Mouse (Mus musculus) layer of hippocampus, adult 2 months (tissue): ENCODE measurements around the gene Epor. TPM values are rescaled to one million over a fixed set of nuclear protein-coding genes. Genes with fewer than 3 reads are reported as not detected.
A peak's percentile ranks its signal among the peaks of the same experiment; 100 is the strongest.

ENCODE experiments used
- DNase-seq, 2 experiments: peaks; one replicate each; pipeline ENCODE4 v3.0.0; 2022; ENCODE audit warnings: low spot score in 2 of 2
- H3K27ac ChIP-seq: fragments of 200-600 bp; 2 replicates; pipeline ENCODE4 v1.8.1; 2022
- H3K4me3 ChIP-seq: fragments of 200-600 bp; 2 replicates; pipeline ENCODE4 v1.8.1; 2022; ENCODE audit warnings: mild to moderate bottlenecking
- CTCF ChIP-seq: fragments of 200-600 bp; conservative IDR thresholded peaks from 2 replicates; pipeline ENCODE4 v1.8.1; 2022; ENCODE audit warnings: antibody characterized with exemption, mild to moderate bottlenecking, moderate library complexity
- long read RNA-seq, 2 experiments: library from polyadenylated mRNA; stranded (forward); transcript quantifications; one replicate each; pipeline ENCODE4 v2.0.0; 2021; ENCODE audit warnings: borderline mapping rate in 2 of 2
- total RNA-seq, 2 experiments: library from RNA; stranded (reverse); gene quantifications; 2 replicates each; pipeline ENCODE4 v1.2.3; 2021

The Epor gene
- total RNA-seq, result 1 to 10 TPM; 7.8 to 9.1 TPM
- long read RNA-seq, experiment 1, partial matches to known transcripts, result 6 of 8 reads
- long read RNA-seq, experiment 1, other reads (novel, unspliced or antisense), result 2 of 8 reads
- long read RNA-seq, experiment 2, partial matches to known transcripts, result 9 of 20 reads
- long read RNA-seq, experiment 2, other reads (novel, unspliced or antisense), result 11 of 20 reads

DNA sequence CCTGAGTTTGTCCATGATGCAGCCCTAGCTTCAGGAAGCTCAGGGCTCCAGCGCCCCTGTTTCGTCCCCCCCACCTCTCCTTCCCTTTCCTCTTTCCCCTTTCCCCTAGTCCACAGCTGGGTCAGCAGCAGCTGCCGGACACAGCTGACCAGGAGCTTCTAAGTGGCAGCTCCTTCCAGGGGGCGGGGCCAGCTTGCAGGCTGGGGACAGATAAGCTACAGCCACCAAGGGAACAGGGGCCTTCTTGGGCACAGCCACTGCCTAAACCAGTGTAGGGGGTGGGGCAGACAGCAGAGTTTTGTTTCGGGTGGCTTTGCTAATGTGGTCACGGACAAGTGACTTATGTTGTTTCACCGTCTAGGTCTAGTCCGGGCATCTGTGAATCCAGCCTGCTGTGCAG, at the start of gene Epor:
Gene Epor (minus strand): TSS at position 90 of the 400 bp plus-strand sequence.
- Histone ChIP-seq H3K27ac (peak within 1 kb of the TSS; percentile 80), H3K4me3 (peak within 1 kb of the TSS; percentile 61)
- no peak for DNase-seq
- no peak for TF ChIP-seq CTCF

DNA sequence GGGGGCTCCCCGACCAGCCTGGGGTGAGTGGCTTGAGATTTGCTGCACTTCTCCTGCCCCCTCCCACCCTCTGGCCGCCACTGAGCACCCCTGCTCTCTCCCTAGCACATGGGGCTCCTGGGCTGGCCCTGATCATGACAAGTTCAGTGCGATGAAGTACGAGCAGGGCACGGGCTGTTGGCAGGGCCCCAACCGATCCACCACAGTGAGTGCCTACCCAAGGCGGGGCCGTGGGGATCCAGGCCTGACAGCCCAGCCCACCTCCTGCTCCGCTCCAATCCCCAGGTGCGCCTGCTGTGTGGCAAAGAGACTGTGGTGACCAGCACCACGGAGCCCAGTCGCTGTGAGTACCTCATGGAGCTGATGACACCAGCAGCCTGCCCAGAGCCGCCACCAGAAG, 49.4 kb upstream of the Epor start:
- H3K4me3 ChIP-seq, result no peak overlapping the region
- no peak for TF ChIP-seq CTCF
- DNase-seq, result no peak
- H3K27ac ChIP-seq, result no peak overlapping the region

DNA sequence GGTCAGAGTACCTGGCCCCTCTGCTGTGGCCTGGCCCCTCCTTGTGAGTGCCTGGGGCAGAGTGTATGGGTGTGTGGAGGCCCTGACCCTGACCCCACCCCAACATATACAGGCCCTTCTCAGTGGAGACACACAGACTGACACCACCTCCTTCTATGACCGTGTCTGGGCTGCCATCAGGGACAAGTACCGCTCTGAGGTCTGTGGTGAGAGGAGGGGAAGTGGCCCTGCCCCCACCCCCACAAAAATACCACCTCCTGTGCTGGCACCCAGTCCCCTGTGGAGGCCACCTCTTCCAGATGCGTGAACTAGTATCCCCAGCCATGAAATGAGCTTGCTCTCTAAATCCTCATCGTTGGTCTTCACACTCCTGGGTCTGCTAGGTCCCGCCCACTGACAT, 47.7 kb upstream of the Epor start:
- no peak overlapping the region for H3K27ac ChIP-seq
- TF ChIP-seq CTCF, result no peak
- DNase-seq, result no peak
- H3K4me3 ChIP-seq, result no peak overlapping the region

- TF ChIP-seq CTCF, result no peak
- H3K27ac ChIP-seq, result no peak overlapping the region
Measured at GRCm38 (mm10) chr9:22004546-22004945, 41.2 kb upstream of the Epor start.

GRCm38 (mm10) chr9:22003163-22003554, 39.9 kb upstream of the Epor start:
- DNase-seq, result no peak
- Histone ChIP-seq H3K4me3 (peak overlapping the region; percentile 83), H3K27ac (peak overlapping the region; percentile 85)
- TF ChIP-seq CTCF, result no peak

More at GRCm38 (mm10) chr9:22004546-22004945, 41.2 kb upstream of the Epor start:
- no peak for DNase-seq
- peak overlapping the region; percentile 83; the same call in 1 of the 2 replicates for H3K4me3 ChIP-seq

- Histone ChIP-seq H3K4me3 (peak within 1 kb of the TSS; percentile 83), H3K27ac (peak within 1 kb of the TSS; percentile 85)
- TF ChIP-seq CTCF, result no peak
- DNase-seq, result peak; percentile 99 to 100
Measured at GRCm38 (mm10) chr9:22002194-22003162, 39.2 kb upstream of the Epor start, which contains the start of the genes Ccdc151 and Prkcsh. Gene Ccdc151 (minus strand): TSS chr9:22002634. Gene Prkcsh (plus strand): TSS chr9:22002806.

- DNase-seq, result no peak
- TF ChIP-seq CTCF, result peak; percentile 57
- H3K4me3 ChIP-seq, result peak overlapping the region; percentile 61; the same call in 1 of the 2 replicates
- peak overlapping the region; percentile 85 for H3K27ac ChIP-seq
Measured at GRCm38 (mm10) chr9:22001633-22002032, 38.3 kb upstream of the Epor start.

DNA sequence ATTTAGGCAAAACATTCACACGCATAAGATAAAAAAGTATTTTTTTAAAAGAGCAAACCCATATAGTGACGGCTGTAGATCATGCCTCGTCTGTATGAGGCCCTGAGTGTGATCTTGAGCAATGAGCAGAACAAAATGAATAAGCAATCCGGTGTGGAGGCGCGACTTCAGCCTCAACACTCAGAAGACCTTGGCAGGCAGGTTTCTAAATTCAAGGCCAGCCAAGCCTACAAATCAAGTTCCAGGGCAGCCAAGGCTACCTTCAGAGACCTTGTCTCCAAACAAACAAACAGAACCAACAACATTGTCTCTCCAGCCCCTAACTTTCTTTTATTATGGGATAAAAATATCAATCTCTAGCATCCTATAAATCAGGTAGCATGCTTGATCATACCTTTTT, 37.0 kb upstream of the Epor start:
- DNase-seq, result no peak
- no peak for TF ChIP-seq CTCF
- Histone ChIP-seq H3K4me3 (no peak overlapping the region), H3K27ac (no peak overlapping the region)

DNA sequence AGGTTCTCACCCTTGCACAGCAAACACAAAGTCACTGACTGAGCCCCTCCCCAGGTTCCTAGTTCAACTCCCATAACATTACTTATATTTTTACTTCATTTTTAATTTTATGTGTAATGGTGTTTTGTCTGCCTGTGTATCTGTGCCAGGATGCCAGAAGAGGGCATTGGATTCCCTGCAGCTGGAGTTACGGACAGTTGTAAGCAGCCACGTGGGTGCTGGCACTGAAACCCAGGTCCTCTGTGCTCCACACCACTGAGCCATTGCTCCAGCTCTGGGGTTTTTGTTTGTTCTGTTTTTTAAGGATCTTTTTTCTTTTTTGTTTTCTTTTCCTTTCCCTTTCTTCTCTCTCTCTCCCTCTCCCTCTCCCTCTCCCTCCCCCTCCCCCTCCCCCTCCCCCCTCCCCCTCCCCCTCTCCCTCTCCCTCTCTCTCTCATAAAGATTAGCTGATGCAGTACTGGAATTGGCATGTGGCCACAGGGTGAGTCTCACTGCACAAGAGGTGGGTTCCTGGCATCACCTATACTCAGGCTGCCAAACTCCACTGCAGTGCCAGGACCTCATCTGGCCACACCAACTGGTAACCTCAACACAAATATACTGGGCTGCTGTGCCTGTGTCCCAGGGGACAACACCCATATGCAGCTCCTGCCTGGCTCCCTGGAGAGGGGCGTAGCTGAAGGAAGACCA, 33.0 kb upstream of the Epor start:
- no peak for TF ChIP-seq CTCF
- DNase-seq, result no peak
- H3K4me3 ChIP-seq, result no peak overlapping the region
- no peak overlapping the region for H3K27ac ChIP-seq

DNA sequence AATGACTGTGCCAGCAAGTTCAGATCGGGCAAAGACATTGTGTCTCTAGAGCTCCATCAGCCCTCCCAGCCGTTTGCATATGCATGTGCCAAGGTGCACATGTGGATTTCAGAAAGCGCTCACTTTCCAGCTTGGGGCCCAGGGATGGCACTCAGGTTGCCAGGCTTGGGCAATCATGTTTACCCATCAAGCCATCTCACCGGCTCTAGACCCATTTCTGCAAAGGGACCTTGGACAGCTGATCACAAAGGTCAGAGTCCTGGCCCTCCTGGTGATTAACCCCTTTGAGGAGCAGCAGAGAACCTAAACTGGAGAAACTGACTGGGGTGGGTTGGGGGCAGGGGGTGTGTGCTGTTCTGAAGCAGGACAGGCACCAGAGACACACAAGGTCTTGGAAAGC, 28.9 kb upstream of the Epor start:
- DNase-seq, result no peak
- TF ChIP-seq CTCF, result no peak
- no peak overlapping the region for H3K4me3 ChIP-seq
- no peak overlapping the region for H3K27ac ChIP-seq

DNA sequence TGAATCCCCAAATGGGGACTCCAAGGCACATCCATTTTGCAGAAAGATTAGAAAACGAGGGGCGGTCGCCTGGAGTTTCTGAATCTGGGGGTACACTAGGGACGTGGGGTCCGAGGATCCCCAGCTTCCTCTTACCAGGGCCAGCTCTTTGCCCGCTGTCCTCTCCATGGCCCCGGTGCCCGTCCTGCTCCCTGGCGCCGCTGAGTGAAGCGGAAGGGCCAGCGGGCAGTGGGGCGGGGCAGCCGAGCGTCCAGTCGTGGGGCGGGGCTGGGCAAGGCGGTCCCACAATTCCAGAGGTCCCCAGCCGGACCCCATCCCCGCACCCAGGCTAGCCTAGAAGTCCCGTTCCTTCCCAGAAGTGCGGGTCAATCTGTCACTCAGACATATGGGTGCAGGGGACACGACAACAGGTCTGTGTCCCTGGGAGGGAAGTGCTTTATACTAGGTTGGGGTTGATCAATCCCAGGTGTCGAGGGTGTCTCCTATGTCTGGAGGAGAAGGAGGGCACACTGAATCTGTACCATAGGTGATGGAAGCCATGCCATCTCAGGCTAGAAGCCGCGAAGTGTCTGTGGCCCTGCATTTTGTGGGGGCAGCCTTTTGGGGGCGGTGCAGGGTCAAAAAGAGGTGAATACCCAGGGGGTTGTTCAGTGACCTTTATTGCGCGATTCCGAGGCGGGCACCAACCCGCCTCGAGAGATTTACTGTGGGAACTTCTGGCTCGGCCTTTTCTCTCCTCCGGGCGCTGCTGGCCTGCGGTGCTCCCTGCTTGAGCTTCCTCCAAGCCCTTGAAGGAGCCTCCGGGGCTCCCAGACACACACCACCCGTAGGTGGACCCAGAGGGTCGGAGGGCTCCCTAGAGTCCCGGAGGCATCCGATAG, 26.2 kb upstream of the Epor start, which contains the start of gene Rgl3:
Gene Rgl3 (minus strand): TSS at position 217 of the 881 bp plus-strand sequence.
- Histone ChIP-seq H3K4me3 (peak within 1 kb of the TSS; percentile 52), H3K27ac (no peak within 1 kb of the TSS)
- no peak for TF ChIP-seq CTCF
- no peak for DNase-seq
